Mouse (Mus musculus): Measurements from ENCODE around the gene Wdr25. TPM values are rescaled to one million over a fixed set of nuclear protein-coding genes. Genes with fewer than 3 reads are reported as not detected.
"Not testable (repeated sequence)": the region's sequence is repeated elsewhere in the genome, so short reads cannot be mapped to it uniquely, and the experiment has no call there.

Wdr25 gene
- total RNA-seq (2021), result 1 to 10 TPM; 3.1 to 4.8 TPM
- long read RNA-seq, experiment 1, partial matches to known transcripts, result 1 of 1 reads
- long read RNA-seq, experiment 1, other reads (novel, unspliced or antisense), result 0 of 1 reads
- long read RNA-seq, experiment 2, partial matches to known transcripts, result 2 of 3 reads
- long read RNA-seq, experiment 2, other reads (novel, unspliced or antisense), result 1 of 3 reads

DNA sequence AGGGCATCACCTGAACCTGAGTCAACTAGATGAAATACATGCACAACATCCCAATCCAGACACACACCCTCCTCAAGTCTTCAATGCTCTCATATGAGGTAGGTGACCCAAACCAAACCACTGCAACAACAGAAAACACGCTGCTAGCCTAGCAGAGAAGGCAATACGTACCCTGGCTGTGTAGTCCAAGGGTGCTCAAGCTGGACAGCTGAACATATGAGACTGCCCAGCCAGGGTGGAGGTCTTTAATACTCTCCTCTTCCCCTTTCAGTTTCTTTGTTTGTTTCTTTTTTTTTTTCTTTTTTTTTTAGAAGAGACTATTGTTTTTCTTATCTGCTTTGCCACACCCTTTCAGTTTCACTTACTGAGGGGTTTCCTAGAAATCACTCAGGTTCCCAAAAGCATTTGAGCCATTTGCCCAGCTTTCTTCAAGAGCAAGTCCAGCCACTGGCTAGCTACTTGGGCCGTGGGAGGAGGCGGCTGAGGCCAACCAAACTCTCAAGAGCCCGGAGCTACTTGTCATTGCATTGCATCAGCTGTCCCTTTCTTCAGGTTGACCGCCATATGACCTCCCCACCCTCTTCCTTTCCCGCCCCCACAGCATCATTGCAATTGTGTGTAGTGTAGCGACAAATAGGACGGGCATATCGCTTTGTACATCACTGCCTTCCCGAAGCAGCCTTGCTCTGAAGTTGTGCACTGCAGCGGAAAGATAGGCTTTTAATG, at the start of gene Wdr25:
Gene Wdr25, plus strand, starts transcription at position 643 of the 726 bp plus-strand sequence.
- DNase-seq, result no peak

GRCm38 (mm10) chr12:108848033-108848432, 45.4 kb upstream of the Wdr25 start:
- not testable (repeated sequence) for DNase-seq

- no peak for DNase-seq
Observed at GRCm38 (mm10) chr12:108849488-108850022, 43.9 kb upstream of the Wdr25 start.

GRCm38 (mm10) chr12:108850129-108850528, 43.3 kb upstream of the Wdr25 start:
- no peak for DNase-seq

- no peak for DNase-seq
Observed at GRCm38 (mm10) chr12:108850886-108851285, 42.5 kb upstream of the Wdr25 start.

- no peak for DNase-seq
Observed at GRCm38 (mm10) chr12:108852822-108853221, 40.6 kb upstream of the Wdr25 start.

DNA sequence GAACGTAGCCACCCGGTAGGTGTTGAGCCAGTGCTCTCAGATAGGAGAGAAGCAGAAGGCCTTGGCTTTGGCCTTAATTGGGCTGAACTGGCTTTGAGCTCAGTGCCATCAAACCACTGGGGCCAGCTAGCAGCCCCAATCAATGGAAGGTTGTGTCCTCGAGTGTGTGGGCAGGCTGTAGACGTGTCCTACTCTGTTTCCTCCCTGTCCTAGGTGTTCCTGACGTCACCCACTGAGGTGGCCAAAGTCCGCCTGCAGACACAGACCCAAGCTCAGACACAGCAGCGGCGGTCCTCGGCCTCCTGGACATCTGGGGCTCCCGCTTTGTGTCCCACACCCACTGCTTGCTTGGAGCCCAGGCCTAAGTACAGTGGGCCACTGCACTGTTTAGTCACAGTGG, 38.4 kb upstream of the Wdr25 start:
- DNase-seq, result no peak

- no peak for DNase-seq
Observed at GRCm38 (mm10) chr12:108856186-108856585, 37.2 kb upstream of the Wdr25 start.

- DNase-seq, result no peak
Observed at GRCm38 (mm10) chr12:108857109-108857508, 36.3 kb upstream of the Wdr25 start.

DNA sequence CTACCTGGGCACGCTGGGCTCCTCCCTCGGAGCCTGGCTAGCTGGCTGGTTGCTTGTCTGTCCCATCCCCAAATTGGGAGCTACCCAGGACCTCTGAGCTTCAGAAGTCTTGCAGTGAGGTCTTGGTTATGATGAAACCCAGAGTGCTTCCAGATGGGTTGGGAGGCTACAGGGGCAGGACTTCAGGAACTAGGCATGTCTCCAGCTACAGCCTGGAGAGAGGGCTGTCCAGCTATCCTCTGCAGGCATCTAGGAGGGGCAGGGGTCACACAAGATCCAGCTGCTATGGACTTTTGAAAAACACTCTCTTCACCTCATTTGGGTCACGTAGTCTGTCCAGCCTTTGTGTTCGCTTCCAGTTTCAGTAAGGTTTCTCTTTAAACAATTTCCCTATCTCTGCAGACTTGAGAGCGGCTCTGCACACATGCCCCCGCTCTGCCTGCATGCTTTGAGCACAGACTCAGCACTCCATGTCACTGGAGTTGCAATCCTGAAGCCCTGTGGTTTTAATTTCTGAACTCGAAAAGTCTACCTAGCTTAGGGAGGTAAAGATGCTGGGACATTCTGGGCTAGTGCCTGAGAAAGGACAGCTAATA, 35.7 kb upstream of the Wdr25 start:
- DNase-seq, result peak; percentile 44

DNA sequence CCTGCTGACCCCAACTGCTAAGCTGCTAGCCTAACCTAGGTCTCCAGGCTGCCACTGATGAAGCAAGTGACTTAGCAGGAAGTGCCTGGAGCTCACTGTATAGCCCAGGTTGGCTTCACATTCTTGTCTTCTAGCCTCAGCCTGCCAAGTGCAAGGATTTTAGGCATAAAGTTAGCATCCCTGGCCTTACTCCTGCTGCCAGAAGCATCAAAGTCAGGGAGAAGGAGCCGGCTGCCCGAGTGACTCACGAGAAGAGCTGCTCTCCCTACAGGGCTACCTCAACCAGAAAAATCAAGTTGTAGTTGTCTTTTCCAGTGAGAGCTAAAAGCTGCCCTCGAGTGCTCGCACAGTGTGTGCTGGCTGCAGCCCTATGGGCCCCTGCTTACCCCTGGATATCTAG, 34.9 kb upstream of the Wdr25 start:
- DNase-seq, result no peak

- DNase-seq, result no peak
Observed at GRCm38 (mm10) chr12:108865007-108865494, 28.4 kb upstream of the Wdr25 start.

DNA sequence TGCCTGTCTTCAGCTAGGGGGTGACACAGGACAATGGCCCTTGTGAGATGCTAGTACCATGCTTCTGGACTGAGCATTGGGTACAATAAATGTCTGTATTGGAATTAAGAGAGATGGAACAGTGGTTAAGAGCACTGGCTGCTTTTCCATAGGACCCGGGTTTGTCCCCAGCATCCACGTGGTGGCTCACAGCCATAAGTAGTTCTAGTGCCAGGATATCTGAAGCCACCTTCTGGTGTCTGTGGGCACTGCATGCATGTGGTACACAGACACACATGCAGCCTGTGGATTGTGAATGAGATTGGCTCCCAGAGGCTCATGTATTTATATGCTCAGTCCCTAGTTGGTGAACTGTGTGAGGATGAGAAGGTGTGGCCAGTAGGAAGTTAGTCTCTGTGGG, 23.9 kb upstream of the Wdr25 start:
- no peak for DNase-seq

GRCm38 (mm10) chr12:108873122-108873521, 20.3 kb upstream of the Wdr25 start:
- DNase-seq, result no peak

- no peak for DNase-seq
Observed at GRCm38 (mm10) chr12:108879138-108879537, 14.3 kb upstream of the Wdr25 start.

DNA sequence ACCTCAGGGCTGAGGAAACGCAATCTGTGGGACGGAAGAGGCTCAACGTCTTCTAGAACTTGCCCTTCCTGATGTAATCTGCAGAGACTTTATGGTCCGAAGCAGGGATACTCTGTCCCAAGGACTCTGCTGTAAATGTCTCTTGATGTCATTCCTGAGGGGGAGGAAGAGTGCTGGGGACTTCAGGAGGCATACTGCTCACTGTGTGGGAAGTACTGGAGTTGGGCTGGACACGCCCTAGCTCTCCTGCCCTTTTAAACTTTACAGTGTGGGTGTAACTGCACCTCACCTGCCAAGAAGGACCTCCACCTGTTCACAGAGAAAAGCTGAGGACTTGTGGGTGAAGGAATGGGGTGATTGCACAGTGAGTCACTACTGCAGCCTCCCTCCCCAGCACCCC, 12.8 kb upstream of the Wdr25 start:
- DNase-seq, result no peak

GRCm38 (mm10) chr12:108881192-108881591, 12.2 kb upstream of the Wdr25 start:
- DNase-seq, result no peak

GRCm38 (mm10) chr12:108882776-108883175, 10.7 kb upstream of the Wdr25 start:
- DNase-seq, result no peak

- DNase-seq, result no peak
Observed at GRCm38 (mm10) chr12:108885906-108886305, 7.5 kb upstream of the Wdr25 start.

DNA sequence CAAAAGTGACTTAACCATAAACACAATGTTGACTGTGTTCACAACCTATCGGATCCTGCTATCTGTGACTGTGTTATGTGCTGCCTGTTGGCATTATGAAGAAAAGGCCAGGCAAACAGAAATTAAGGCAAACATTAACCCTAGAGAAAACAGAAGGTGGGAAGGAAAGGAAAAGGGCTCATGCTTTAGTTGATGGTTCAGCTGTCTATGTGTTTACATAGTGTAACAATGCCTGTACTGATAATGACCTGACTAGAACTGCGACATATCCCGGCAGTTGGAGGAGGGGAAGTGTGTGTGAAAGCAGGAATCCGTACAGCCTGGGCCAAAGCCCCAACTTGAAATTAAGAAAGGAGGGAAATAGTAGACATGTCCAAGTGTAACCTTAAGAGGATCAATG, 6.4 kb upstream of the Wdr25 start:
- DNase-seq, result no peak

DNA sequence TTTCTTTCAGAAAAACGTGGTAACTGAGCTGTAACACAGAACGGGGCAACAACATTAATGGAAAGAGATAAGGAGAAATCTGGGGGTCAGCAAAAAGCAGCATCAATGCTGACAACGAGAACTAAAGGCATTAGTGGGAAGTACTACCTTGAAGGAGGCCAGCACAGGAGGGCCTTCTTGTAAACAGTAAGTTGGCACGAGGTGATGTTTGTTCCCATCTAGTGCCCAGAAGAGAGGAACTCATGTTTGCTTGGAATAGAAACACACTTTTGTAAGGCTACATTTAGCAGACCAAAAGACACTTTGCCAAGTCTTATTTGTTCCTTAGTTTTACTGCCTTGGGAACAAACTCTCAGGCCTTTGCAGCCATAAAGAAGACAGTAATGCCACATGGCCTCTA, 4.8 kb upstream of the Wdr25 start:
- no peak for DNase-seq

- DNase-seq, result peak; percentile 96
Observed at GRCm38 (mm10) chr12:108893715-108894431, 442 bp downstream of the Wdr25 start, which contains the start of gene Wars. Wars (minus strand) TSS chr12:108894174.

Data from gastrocnemius, postnatal 25 days (tissue).